Mouse (Mus musculus) heart, embryonic 14.5 days (tissue): ENCODE data around the gene Gm9844. TPM values are rescaled to one million over a fixed set of nuclear protein-coding genes. Genes with fewer than 3 reads are reported as not detected.

Experiments used
- ATAC-seq: fragments of 200-750 bp; cut with Nextera tagmentation; 2 replicates; pipeline ENCODE4 v1.8.0; 2017; ENCODE audit warnings: low read depth, moderate TSS enrichment; ENCODE audit not compliant: insufficient number of reproducible peaks, insufficient read depth, low FRiP score
- H3K27ac ChIP-seq, 2 experiments: fragments of 200-500 bp in 1 of 2; fragments of 300-500 bp in 1 of 2; sonication (generic) in 1 of 2; replicated peaks in 1 of 2; 2 replicates each; pipeline ENCODE4 v1.5.1; 2012 to 2014; ENCODE audit warnings: low read depth in 2 of 2, low read length in 2 of 2, control low read depth in 1 of 2, mild to moderate bottlenecking in 1 of 2, mixed read lengths in 1 of 2; ENCODE audit not compliant: control insufficient read depth in 1 of 2, insufficient read depth in 1 of 2
- H3K27me3 ChIP-seq: fragments of 300-500 bp; sonication (generic); 2 replicates; pipeline ENCODE4 v1.6.1; 2014; ENCODE audit warnings: mild to moderate bottlenecking, low read length, control low read depth; ENCODE audit not compliant: control insufficient read depth, insufficient read depth
- H3K36me3 ChIP-seq: fragments of 300-500 bp; sonication (generic); 2 replicates; pipeline ENCODE4 v1.6.1; 2014; ENCODE audit warnings: mild to moderate bottlenecking, control low read depth, low read length, mixed read lengths; ENCODE audit not compliant: control insufficient read depth, insufficient read depth
- H3K4me1 ChIP-seq, 2 experiments: fragments of 200-500 bp in 1 of 2; fragments of 300-500 bp in 1 of 2; sonication (generic) in 1 of 2; 2 replicates each; pipeline ENCODE4 v1.6.1; 2012 to 2014; ENCODE audit warnings: low read length in 2 of 2, control low read depth in 1 of 2, mixed read lengths in 1 of 2; ENCODE audit not compliant: control insufficient read depth in 2 of 2, insufficient read depth in 2 of 2
- H3K4me2 ChIP-seq: fragments of 300-500 bp; sonication (generic); 2 replicates; pipeline ENCODE4 v1.6.1; 2014; ENCODE audit warnings: mild to moderate bottlenecking, low read length
- H3K4me3 ChIP-seq, 2 experiments: fragments of 200-500 bp in 1 of 2; fragments of 300-500 bp in 1 of 2; sonication (generic) in 1 of 2; 2 replicates each; pipeline ENCODE4 v1.5.1; 2012 to 2014; ENCODE audit warnings: low read length in 2 of 2, mild to moderate bottlenecking in 2 of 2, control low read depth in 1 of 2, low read depth in 1 of 2, moderate library complexity in 1 of 2; ENCODE audit not compliant: control insufficient read depth in 1 of 2, insufficient read depth in 1 of 2
- H3K9ac ChIP-seq: fragments of 300-500 bp; sonication (generic); 2 replicates; pipeline ENCODE4 v1.6.1; 2014; ENCODE audit warnings: mild to moderate bottlenecking, low read length
- H3K9me3 ChIP-seq: fragments of 300-500 bp; sonication (generic); 2 replicates; pipeline ENCODE4 v1.6.1; 2016; ENCODE audit warnings: low read length, control low read depth; ENCODE audit not compliant: control insufficient read depth
- WGBS: fragments of 180-500 bp; shearing (Covaris S2); extraction: QIAGEN DNeasy Blood & Tissue Kit; methylation state at CpG from one replicate; pipeline ENCODE4 v1.1.7; 2014; 5-methylcytosine and 5-hydroxymethylcytosine counted together
- polyA plus RNA-seq: library from polyadenylated mRNA; unstranded; fragments of >200 nt; fragmentation: Nextera tagmentation; extraction: Ambion mirVana; gene quantifications from 2 replicates; pipeline ENCODE4 v1.2.1, GENCODE M21; 2014

Gene Gm9844
- polyA plus RNA-seq, 1 experiment from 2014 or later, result 14.2 TPM

DNA sequence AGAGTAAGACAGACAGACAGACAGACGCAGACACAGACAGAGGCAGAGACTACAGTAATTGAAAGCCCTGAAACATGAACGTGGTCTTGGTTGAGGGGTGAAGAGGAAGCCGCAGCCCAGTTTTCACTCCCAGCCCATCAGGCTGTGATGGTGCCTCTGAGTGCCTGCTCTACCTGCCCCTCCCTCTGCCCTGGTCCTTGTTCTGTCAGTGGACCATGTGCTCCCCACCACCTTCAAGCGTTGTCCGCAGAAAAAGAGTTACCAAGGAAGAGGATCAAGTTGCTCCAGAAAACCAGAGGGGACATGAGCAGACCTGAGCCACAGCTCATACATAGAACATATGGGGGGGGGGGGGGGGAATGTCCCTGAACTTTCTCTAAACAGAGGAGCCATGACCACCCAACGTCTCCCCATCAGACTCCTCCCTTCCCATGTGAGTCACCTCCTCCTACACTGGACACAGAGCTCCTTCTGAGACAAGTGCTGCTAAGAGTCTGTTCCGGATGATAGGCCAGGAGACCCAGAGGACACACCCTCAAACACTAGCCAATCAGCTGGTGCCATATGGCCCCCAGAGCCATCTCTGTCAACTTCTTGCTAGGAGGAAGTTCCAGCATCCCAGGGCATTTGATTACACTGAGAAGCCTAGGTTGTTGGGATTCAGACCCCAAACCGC is 9.3 kb upstream of the Gm9844 start:
- WGBS, result 64% methylated on average over 8 of the region's 8 CpGs
- no peaks in the 10 kb centered on the region for H3K9me3 ChIP-seq
- H3K4me1 ChIP-seq, result no peaks in the 10 kb centered on the region; a peak in 1 of 4 replicates
- H3K9ac ChIP-seq, result no peak overlapping the region
- no peak overlapping the region for H3K4me2 ChIP-seq
- peak overlapping the region in 1 of 2 experiments; percentile 37; a peak in 1 of 4 replicates for H3K27ac ChIP-seq
- H3K4me3 ChIP-seq, result no peak overlapping the region
- H3K36me3 ChIP-seq, result no peaks in the 10 kb centered on the region
- no peaks in the 10 kb centered on the region for H3K27me3 ChIP-seq
- no peak for ATAC-seq

DNA sequence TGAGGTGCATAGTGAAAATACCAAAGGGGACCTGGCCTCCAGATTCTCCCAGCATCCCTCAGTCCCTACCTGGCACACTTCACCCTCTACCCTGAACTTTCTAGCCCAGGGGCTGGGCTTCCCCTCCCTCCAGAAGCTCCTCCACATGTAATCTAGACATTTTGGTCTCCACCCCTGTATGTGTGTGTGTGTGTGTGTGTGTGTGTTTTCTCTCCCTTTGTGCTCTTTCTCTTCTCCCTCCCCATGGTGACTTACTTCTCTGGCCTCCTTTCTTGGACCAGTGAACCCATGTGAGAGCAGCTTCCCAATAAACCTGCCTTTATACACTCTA is 8.8 kb upstream of the Gm9844 start:
- no peak for ATAC-seq
- H3K4me1 ChIP-seq, result no peaks in the 10 kb centered on the region; a peak in 1 of 4 replicates
- H3K27ac ChIP-seq, result no peak overlapping the region
- H3K9ac ChIP-seq, result no peak overlapping the region
- H3K9me3 ChIP-seq, result no peaks in the 10 kb centered on the region
- H3K27me3 ChIP-seq, result no peaks in the 10 kb centered on the region
- no peaks in the 10 kb centered on the region for H3K36me3 ChIP-seq
- H3K4me3 ChIP-seq, result no peak overlapping the region
- no peak overlapping the region for H3K4me2 ChIP-seq

DNA sequence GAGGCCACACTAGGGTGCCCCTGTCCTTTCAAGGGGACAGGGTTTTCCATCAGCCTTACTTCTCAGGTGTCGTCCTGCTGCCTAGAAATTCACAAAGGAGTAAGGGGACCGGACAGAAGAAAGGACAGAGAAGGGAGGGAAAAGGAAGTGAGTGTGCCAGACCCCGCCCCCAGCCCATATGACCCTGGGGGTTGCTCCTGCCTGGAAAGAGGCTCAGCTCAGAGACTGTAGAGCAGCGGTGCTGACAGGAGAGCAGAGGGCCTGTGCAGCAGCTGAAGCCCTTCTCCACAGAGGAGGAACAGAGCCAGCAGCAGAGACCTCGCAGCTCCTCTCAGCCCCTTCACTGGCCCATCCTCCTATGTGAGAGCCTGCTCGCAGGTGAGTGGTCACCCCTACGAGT is 8.3 kb upstream of the Gm9844 start:
- H3K4me2 ChIP-seq, result no peak overlapping the region
- H3K36me3 ChIP-seq, result no peaks in the 10 kb centered on the region
- WGBS, result 29% methylated on average over 7 of the region's 7 CpGs
- no peaks in the 10 kb centered on the region; a peak in 1 of 4 replicates for H3K4me1 ChIP-seq
- no peak overlapping the region for H3K27ac ChIP-seq
- no peak overlapping the region for H3K9ac ChIP-seq
- H3K4me3 ChIP-seq, result no peak overlapping the region
- H3K27me3 ChIP-seq, result no peaks in the 10 kb centered on the region
- no peaks in the 10 kb centered on the region for H3K9me3 ChIP-seq
- no peak for ATAC-seq

DNA sequence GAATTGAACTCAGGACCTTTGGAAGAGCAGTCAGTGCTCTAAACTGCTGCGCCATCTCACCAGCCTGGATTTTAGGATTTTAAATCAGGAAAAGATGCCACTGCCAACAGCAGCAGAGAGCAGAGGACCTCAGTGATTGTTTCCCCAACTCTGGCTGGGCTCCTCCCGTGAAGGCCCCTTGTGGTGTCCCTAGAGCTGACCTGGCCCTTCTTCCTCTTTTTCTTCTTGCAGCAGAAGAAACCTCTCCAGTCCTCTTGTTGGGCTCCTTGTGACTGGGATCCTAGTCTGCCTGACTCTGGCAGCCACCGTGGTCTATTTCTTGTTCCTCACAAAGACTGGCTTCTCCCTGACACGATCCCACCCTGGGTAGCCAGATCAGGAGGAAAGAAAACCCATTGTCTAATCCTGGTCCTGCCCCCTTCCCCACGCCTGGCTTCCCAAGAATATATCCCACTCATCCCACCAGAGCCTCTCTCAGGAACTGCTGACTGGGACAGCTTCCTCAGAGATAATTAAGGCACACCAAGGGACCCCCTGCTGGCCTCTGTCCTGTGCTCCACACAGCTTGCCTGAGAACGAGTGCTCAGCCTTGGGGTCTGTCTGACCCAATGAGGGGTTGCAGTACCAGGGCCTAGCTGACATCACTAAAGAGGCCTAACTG is 5.4 kb upstream of the Gm9844 start:
- no peak overlapping the region for H3K4me2 ChIP-seq
- WGBS, result 35% methylated on average over 6 of the region's 6 CpGs
- no peak overlapping the region for H3K27ac ChIP-seq
- no peak overlapping the region for H3K9ac ChIP-seq
- H3K4me3 ChIP-seq, result no peak overlapping the region
- no peaks in the 10 kb centered on the region for H3K9me3 ChIP-seq
- H3K36me3 ChIP-seq, result no peaks in the 10 kb centered on the region
- H3K27me3 ChIP-seq, result no peaks in the 10 kb centered on the region
- no peak for ATAC-seq
- no peaks in the 10 kb centered on the region; a peak in 1 of 4 replicates for H3K4me1 ChIP-seq

DNA sequence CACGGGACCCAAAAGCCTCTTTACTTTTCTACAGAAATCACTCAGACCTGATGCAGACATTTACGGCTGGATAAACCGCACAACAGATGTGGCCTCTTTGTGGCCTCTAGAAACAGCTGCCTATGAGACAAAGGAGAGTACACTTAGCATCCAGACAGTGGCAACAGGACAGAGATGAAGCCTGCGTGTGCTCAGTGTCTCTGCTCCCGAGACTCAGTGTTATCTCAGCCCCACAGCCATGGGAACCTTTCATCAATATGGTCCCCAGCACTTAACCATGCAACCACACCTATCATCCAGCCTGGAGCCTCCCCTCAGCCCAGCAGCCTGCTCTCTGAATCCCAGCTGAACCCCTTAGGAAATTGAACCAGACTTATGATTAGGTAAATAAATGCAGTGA is 2.8 kb upstream of the Gm9844 start:
- 63% methylated on average over 5 of the region's 5 CpGs for WGBS
- Histone ChIP-seq H3K9ac (no peak overlapping the region), H3K4me1 (no peaks in the 10 kb centered on the region), H3K36me3 (no peaks in the 10 kb centered on the region), H3K27me3 (no peaks in the 10 kb centered on the region), H3K27ac (no peak overlapping the region), H3K4me2 (no peak overlapping the region), H3K4me3 (no peak overlapping the region), H3K9me3 (no peaks in the 10 kb centered on the region)
- ATAC-seq, result no peak

DNA sequence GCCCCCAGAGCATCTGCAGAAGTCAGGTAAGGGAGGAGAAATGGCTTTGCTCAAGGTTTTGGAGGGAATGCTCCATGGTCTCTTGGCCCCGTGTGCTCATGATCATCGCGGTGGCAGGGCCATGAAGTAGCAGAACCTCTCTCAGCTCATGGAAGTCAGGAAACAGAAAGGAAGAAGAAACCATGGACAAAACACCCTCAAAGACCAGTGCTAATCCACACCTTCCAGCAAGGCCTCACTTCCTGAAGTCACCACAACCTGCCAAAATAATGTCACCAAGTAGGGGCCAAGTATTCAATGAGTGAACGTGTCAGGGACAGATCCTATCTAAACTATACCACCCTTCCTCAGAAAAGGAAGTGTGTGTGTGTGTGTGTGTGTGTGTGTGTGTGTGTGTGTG is 840 bp downstream of the Gm9844 start:
- Histone ChIP-seq H3K9me3 (no peaks in the 10 kb centered on the region), H3K4me3 (no peak overlapping the region), H3K27ac (no peak overlapping the region), H3K27me3 (no peaks in the 10 kb centered on the region), H3K9ac (no peak overlapping the region), H3K4me2 (no peak overlapping the region), H3K4me1 (no peaks in the 10 kb centered on the region), H3K36me3 (no peaks in the 10 kb centered on the region)
- no peak for ATAC-seq
- 75% methylated on average over 4 of the region's 4 CpGs for WGBS

DNA sequence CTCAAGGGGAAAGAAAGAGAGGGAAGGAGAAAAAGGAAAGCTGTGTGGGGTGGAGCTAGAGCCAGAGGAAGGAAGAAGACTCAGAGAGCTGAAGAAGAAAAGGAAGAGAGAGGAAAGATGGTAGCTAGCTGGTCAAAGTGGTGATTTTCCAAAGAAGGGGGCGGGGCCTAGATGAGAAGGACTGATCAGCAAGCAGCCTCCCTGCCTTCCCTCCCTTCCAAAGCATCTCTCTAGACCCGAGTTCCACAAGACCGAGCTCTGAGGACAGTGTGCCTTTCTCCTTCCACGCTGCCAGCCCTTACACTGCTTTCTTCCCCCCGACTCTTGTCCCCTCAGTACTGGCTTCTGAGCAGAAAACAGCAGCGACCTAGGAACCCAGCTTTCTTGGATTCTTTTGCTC is 2.1 kb downstream of the Gm9844 start:
- Histone ChIP-seq H3K9me3 (no peaks in the 10 kb centered on the region), H3K9ac (no peak overlapping the region), H3K27me3 (peaks cover 6% of the 10 kb centered on the region), H3K36me3 (no peaks in the 10 kb centered on the region), H3K4me1 (no peaks in the 10 kb centered on the region), H3K4me3 (no peak overlapping the region), H3K27ac (no peak overlapping the region), H3K4me2 (no peak overlapping the region)
- ATAC-seq, result no peak
- WGBS, result 35% methylated on average over 6 of the region's 6 CpGs

DNA sequence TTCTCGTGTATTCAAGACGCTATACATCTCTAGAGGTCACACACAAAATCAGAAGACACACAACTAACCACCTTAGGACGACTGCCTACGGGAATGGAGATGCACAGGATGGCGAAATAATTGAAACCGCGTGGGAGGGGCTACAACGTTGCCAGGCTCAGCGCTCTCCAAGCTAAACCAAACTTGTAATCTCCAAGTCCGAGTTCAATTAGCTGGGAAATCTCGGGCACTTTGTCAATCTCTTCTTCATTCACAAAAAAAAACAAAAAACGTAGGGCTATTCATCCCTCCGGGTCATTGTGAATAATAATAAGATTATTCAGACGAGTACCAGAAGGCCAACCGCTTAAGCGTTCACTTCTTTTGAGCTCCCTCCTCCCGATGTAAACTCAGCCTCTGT is 7.1 kb downstream of the Gm9844 start:
- Histone ChIP-seq H3K9ac (no peak overlapping the region), H3K4me3 (no peak overlapping the region), H3K4me2 (no peak overlapping the region), H3K27ac (no peak overlapping the region), H3K36me3 (no peaks in the 10 kb centered on the region), H3K27me3 (peaks cover 20% of the 10 kb centered on the region), H3K9me3 (peaks cover 4% of the 10 kb centered on the region; the same call in 1 of the 2 replicates), H3K4me1 (no peaks in the 10 kb centered on the region)
- no peak for ATAC-seq
- 62% methylated on average over 17 of the region's 17 CpGs for WGBS
